Mouse (Mus musculus): ENCODE measurements around the gene Rnf44.

DNA sequence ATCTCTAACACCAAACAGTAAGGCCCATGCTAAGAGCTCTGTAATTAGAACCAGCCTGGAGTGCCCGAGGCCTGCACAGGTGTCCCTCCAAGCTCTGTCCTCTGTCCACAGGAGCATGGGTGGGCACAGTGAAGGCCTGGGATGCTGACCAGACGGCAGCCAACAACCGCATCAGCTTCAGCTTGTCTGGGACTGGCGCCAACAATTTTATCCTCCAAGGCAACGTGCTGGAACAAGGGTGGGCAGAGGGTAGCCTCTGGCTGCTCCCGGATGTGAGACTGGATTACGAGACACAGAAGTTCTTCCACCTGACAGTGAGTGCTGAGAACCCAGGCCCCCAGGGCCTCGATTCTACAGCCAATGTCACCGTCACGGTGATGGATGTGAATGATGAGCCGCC lies 32.4 kb upstream of the Rnf44 start:
- TF ChIP-seq CTCF (IDR thresholded peaks at IDR 0.05; ENCODE audit: borderline replicate concordance, control insufficient read depth, extremely low read depth, insufficient read depth, low read length, poor library complexity) (no peak), POLR2A (IDR thresholded peaks at IDR 0.05; ENCODE audit: control insufficient read depth, extremely low read depth, insufficient read depth, low read length, poor library complexity) (no peak)
